Mouse (Mus musculus) olfactory bulb, adult 2 months (tissue): ENCODE measurements around the gene Gm5134. TPM values are rescaled to one million over a fixed set of nuclear protein-coding genes. Genes with fewer than 3 reads are reported as not detected.

Experiments
- H3K27ac ChIP-seq: fragments of 200-500 bp; 2 replicates; pipeline ENCODE4 v1.5.1; 2012; ENCODE audit warnings: low read depth, low read length; ENCODE audit not compliant: insufficient read depth
- H3K4me1 ChIP-seq: fragments of 200-500 bp; 2 replicates; pipeline ENCODE4 v1.6.1; 2012; ENCODE audit warnings: low read length; ENCODE audit not compliant: control insufficient read depth, insufficient read depth
- H3K4me3 ChIP-seq: fragments of 200-500 bp; 2 replicates; pipeline ENCODE4 v1.5.1; 2012; ENCODE audit warnings: mild to moderate bottlenecking, low read depth, low read length, moderate library complexity; ENCODE audit not compliant: insufficient read depth
- CTCF ChIP-seq: fragments of 200-500 bp; IDR thresholded peaks from 2 replicates; pipeline ENCODE4 v1.5.1; 2012; ENCODE audit warnings: low read depth, mild to moderate bottlenecking, low read length, moderate library complexity; ENCODE audit not compliant: insufficient read depth
- POLR2A ChIP-seq: fragments of 200-500 bp; IDR thresholded peaks from 2 replicates; pipeline ENCODE4 v1.6.1; 2012; ENCODE audit warnings: mild to moderate bottlenecking, low read depth, low read length, moderate library complexity; ENCODE audit not compliant: insufficient read depth
- WGBS: fragments of 180-500 bp; shearing (Covaris S2); methylation state at CpG from one replicate; pipeline ENCODE4 v1.1.7; 2018; 5-methylcytosine and 5-hydroxymethylcytosine counted together
- polyA plus RNA-seq: library from polyadenylated mRNA; stranded (reverse); fragments of >200 nt; gene quantifications from 2 replicates; pipeline ENCODE4 v1.2.4, GENCODE M21; 2012; ENCODE audit warnings: low replicate concordance; ENCODE audit not compliant: missing spikeins, insufficient read depth, insufficient read length

The Gm5134 gene
- polyA plus RNA-seq, 1 experiment, result not detected

GRCm38 (mm10) chr10:76028396-76028795, 74.1 kb downstream of the Gm5134 start:
- Histone ChIP-seq H3K4me1 (no peaks in the 10 kb centered on the region), H3K4me3 (no peak overlapping the region), H3K27ac (no peak overlapping the region)
- TF ChIP-seq POLR2A, result no peak
- no peak for TF ChIP-seq CTCF
- 89% methylated on average over 9 of the region's 9 CpGs for WGBS

- 68% methylated on average over 5 of the region's 5 CpGs for WGBS
- no peaks in the 10 kb centered on the region for H3K4me1 ChIP-seq
- no peak for TF ChIP-seq POLR2A
- TF ChIP-seq CTCF, result no peak
- H3K27ac ChIP-seq, result no peak overlapping the region
- H3K4me3 ChIP-seq, result no peak overlapping the region
Observed at GRCm38 (mm10) chr10:76029276-76029675, 75.0 kb downstream of the Gm5134 start.

GRCm38 (mm10) chr10:76030496-76030895, 76.2 kb downstream of the Gm5134 start:
- Histone ChIP-seq H3K4me3 (no peak overlapping the region), H3K27ac (no peak overlapping the region), H3K4me1 (no peaks in the 10 kb centered on the region)
- no peak for TF ChIP-seq CTCF
- TF ChIP-seq POLR2A, result no peak
- 71% methylated on average over 5 of the region's 5 CpGs for WGBS

- WGBS, result 50% methylated on average over 14 of the region's 14 CpGs
- Histone ChIP-seq H3K4me1 (no peaks in the 10 kb centered on the region), H3K4me3 (peak overlapping the region; percentile 96), H3K27ac (no peak overlapping the region)
- TF ChIP-seq CTCF (no peak), POLR2A (no peak)
Observed at GRCm38 (mm10) chr10:76031511-76032401, 77.4 kb downstream of the Gm5134 start.

- Histone ChIP-seq H3K4me1 (no peaks in the 10 kb centered on the region), H3K27ac (peak within 1 kb of the TSS; percentile 64; the same call in 1 of the 2 replicates), H3K4me3 (peak within 1 kb of the TSS; percentile 96)
- WGBS, result 1% methylated on average over 57 of the region's 58 CpGs
- peak; percentile 61 for TF ChIP-seq CTCF
- peak; percentile 65; the same call in 1 of the 2 replicates for TF ChIP-seq POLR2A
Observed at GRCm38 (mm10) chr10:76032402-76033118, 78.2 kb downstream of the Gm5134 start, which contains the start of gene Zfp280b. Gene Zfp280b, plus strand, starts transcription at chr10:76032650.

- H3K27ac ChIP-seq, result no peak overlapping the region
- WGBS, result 14% methylated on average over 7 of the region's 7 CpGs
Observed at GRCm38 (mm10) chr10:76033119-76033455, 78.8 kb downstream of the Gm5134 start.

GRCm38 (mm10) chr10:76034001-76034600, 79.8 kb downstream of the Gm5134 start:
- Histone ChIP-seq H3K27ac (no peak overlapping the region), H3K4me3 (no peak overlapping the region), H3K4me1 (no peaks in the 10 kb centered on the region)
- whole genome bisulfite sequencing, result 93% methylated on average over 8 of the region's 8 CpGs
- TF ChIP-seq CTCF, result no peak
- TF ChIP-seq POLR2A, result no peak

More at GRCm38 (mm10) chr10:76033119-76033455, 78.8 kb downstream of the Gm5134 start:
- no peak for TF ChIP-seq POLR2A
- no peak for TF ChIP-seq CTCF
- Histone ChIP-seq H3K4me1 (no peaks in the 10 kb centered on the region), H3K4me3 (peak overlapping the region; percentile 96)

GRCm38 (mm10) chr10:76035277-76035676, 81.0 kb downstream of the Gm5134 start:
- Histone ChIP-seq H3K4me1 (no peaks in the 10 kb centered on the region), H3K27ac (no peak overlapping the region), H3K4me3 (no peak overlapping the region)
- TF ChIP-seq POLR2A (no peak), CTCF (no peak)
